Mouse (Mus musculus) layer of hippocampus, postnatal 14 days (tissue): ENCODE results near the gene Asf1b. TPM values are rescaled to one million over a fixed set of nuclear protein-coding genes. Genes with fewer than 3 reads are reported as not detected.
A peak's percentile ranks its signal among the peaks of the same experiment; 100 is the strongest.
"Not testable (repeated sequence)": the region's sequence is repeated elsewhere in the genome, so short reads cannot be mapped to it uniquely, and the experiment has no call there.

Experiments
- DNase-seq, 2 experiments: peaks; one replicate each; pipeline ENCODE4 v3.0.0; 2021 to 2022; ENCODE audit warnings: low spot score in 2 of 2, mixed read lengths in 1 of 2
- total RNA-seq, 2 experiments: library from RNA; stranded (reverse); gene quantifications; 2 replicates each; pipeline ENCODE4 v1.2.3; 2021

The Asf1b gene
- total RNA-seq, 2 experiments from 2014 or later = 1.1 TPM

GRCm38 (mm10) chr8:83956789-83957188, 1.5 kb downstream of the Asf1b start:
- DNase-seq = no peak

GRCm38 (mm10) chr8:83964015-83964765, 8.9 kb downstream of the Asf1b start:
- no peak for DNase-seq

GRCm38 (mm10) chr8:83967701-83968100, 12.4 kb downstream of the Asf1b start:
- DNase-seq = no peak

- no peak for DNase-seq
These were observed 15.8 kb downstream of the Asf1b start for GRCm38 (mm10) chr8:83971121-83971520.

GRCm38 (mm10) chr8:83971661-83972060, 16.4 kb downstream of the Asf1b start:
- DNase-seq = no peak

GRCm38 (mm10) chr8:83972150-83973120, 17.1 kb downstream of the Asf1b start, which contains the start of gene Prkaca:
Gene Prkaca, plus strand, starts transcription at chr8:83972993.
- peak; percentile 97 to 99 for DNase-seq

GRCm38 (mm10) chr8:83973161-83974031, 18.1 kb downstream of the Asf1b start:
- no peak for DNase-seq

GRCm38 (mm10) chr8:83974521-83974920, 19.2 kb downstream of the Asf1b start:
- DNase-seq = no peak

GRCm38 (mm10) chr8:83976101-83976630, 20.9 kb downstream of the Asf1b start:
- no peak for DNase-seq

- DNase-seq = no peak
These were observed 21.6 kb downstream of the Asf1b start for GRCm38 (mm10) chr8:83976779-83977350.

- DNase-seq = no peak
These were observed 22.3 kb downstream of the Asf1b start for GRCm38 (mm10) chr8:83977646-83978045.

- no peak for DNase-seq
These were observed 22.9 kb downstream of the Asf1b start for GRCm38 (mm10) chr8:83978200-83978599.

GRCm38 (mm10) chr8:83980250-83980649, 24.9 kb downstream of the Asf1b start:
- no peak for DNase-seq

- DNase-seq = no peak
These were observed 25.5 kb downstream of the Asf1b start for GRCm38 (mm10) chr8:83980845-83981244.

GRCm38 (mm10) chr8:83981533-83981932, 26.2 kb downstream of the Asf1b start:
- no peak for DNase-seq

GRCm38 (mm10) chr8:83982449-83982848, 27.1 kb downstream of the Asf1b start:
- no peak for DNase-seq

GRCm38 (mm10) chr8:83983222-83983621, 27.9 kb downstream of the Asf1b start:
- not testable (repeated sequence) for DNase-seq

GRCm38 (mm10) chr8:83989243-83989642, 33.9 kb downstream of the Asf1b start:
- DNase-seq = no peak

GRCm38 (mm10) chr8:83990170-83990569, 34.9 kb downstream of the Asf1b start:
- DNase-seq = no peak

GRCm38 (mm10) chr8:83992488-83992887, 37.2 kb downstream of the Asf1b start:
- no peak for DNase-seq
